Mouse (Mus musculus): Measurements from ENCODE around the gene Adrm1.

DNA sequence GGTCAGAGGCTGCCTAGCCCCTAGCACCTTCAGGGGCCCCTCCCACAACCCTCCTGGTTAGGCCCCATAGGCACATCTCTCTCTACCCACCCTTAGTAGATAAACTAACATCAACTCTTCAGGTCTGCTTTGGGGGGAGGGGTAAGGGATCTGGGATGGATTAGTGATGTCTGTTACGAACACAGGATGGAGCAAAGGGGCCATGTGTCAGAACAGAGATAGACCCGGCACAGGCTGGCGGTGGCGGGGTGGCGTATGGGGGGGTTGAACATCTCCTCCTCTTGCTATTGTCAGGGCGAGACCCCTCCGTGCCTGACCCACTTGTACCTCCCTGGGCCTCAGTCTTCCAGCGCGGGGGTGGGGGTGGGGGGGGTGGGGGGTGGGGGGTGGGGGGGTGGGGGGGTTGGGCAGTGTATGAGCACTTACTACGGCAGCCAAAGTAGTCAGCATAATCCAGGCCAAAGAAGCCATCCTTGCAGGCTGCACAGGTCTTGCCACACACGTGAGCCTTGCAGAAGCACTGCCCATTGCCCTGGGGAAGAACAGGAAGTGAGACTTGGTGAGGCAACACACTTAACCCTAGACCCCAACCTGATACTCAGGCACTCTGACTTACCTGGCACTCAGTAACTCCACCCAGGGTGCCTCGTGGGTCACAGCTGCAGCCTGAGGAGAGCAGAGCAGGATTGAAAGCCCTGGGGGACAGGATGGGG lies 25.5 kb downstream of the Adrm1 start:
- TF ChIP-seq POLR2A (IDR thresholded peaks at IDR 0.05; ENCODE audit: control insufficient read depth, low read depth, low read length) (no peak), CTCF (IDR thresholded peaks at IDR 0.05; ENCODE audit: control insufficient read depth, insufficient read depth, insufficient replicate concordance, low read depth, low read length) (no peak)

Data from testis, adult 2 months (tissue).